Mouse (Mus musculus) gastrocnemius, adult 8-10 months (tissue): Measurements from ENCODE around the gene Htr6. TPM values are rescaled to one million over a fixed set of nuclear protein-coding genes. Genes with fewer than 3 reads are reported as not detected.

Source experiments
- total RNA-seq, 4 experiments: library from RNA; stranded (reverse); gene quantifications; 2 replicates each; pipeline ENCODE4 v1.2.4; 2022

Gene Htr6
- total RNA-seq, 4 experiments from 2014 or later: not detected

Other genes starting within 250 kb of the Htr6 start
- gene Pla2g5, start 212.1 kb downstream of the Htr6 start, total RNA-seq: 1 to 10 TPM in 3 of 4 experiments, under 1 TPM in 1; 0.94 to 7.7 (median 3.9) TPM
- gene Gm13030, start 201.6 kb downstream of the Htr6 start, total RNA-seq: not detected
- not detected for gene Pla2g2e, start 197.6 kb downstream of the Htr6 start, total RNA-seq
- gene Otud3, start 161.6 kb downstream of the Htr6 start, total RNA-seq: 10 to 100 TPM; 16.6 to 22.7 (median 19.5) TPM
- gene Rnf186, start 108.5 kb downstream of the Htr6 start, total RNA-seq: not detected
- 10 to 100 TPM; 10.2 to 16.9 (median 12.0) TPM for gene Tmco4, start 102.7 kb downstream of the Htr6 start, total RNA-seq
- gene Nbl1, start 17.4 kb upstream of the Htr6 start, total RNA-seq: 10 to 100 TPM; 11.6 to 26.3 (median 16.5) TPM
- 100 to 1,000 TPM; 289 to 395 (median 341) TPM for gene Minos1, start 55.5 kb upstream of the Htr6 start, total RNA-seq
- 100 to 1,000 TPM; 439 to 500 (median 472) TPM for gene Capzb, start 117.3 kb upstream of the Htr6 start, total RNA-seq
- gene Pqlc2, start 235.1 kb upstream of the Htr6 start, total RNA-seq: 1 to 10 TPM; 5.1 to 8.3 (median 5.5) TPM
- gene Akr7a5, start 235.2 kb upstream of the Htr6 start, total RNA-seq: 10 to 100 TPM; 35.8 to 37.3 (median 37.0) TPM